Mouse (Mus musculus): Measurements from ENCODE around the gene Sorcs2. TPM values are rescaled to one million over a fixed set of nuclear protein-coding genes. Genes with fewer than 3 reads are reported as not detected.
A peak's percentile ranks its signal among the peaks of the same experiment; 100 is the strongest.
"Not testable (repeated sequence)": the region's sequence is repeated elsewhere in the genome, so short reads cannot be mapped to it uniquely, and the experiment has no call there.

Gene Sorcs2
- total RNA-seq, 2 experiments from 2014 or later, result 8.3 to 8.7 TPM

GRCm38 (mm10) chr5:36396011-36396410, 1.9 kb downstream of the Sorcs2 start:
- DNase-seq, result peak; percentile 84
- intact Hi-C loops (cut with DNase I; ENCODE audit: low total_unique reads), result loop anchor here (2.0 to 10.0 kb wide), 4 partner anchors 71 to 414 kb away; no protein-coding TSS in a partner anchor

- intact Hi-C loops (cut with DNase I; ENCODE audit: low total_unique reads), result loop anchor here (5.0 to 10.0 kb wide), 3 partner anchors 250 to 413 kb away; no protein-coding TSS in a partner anchor
- DNase-seq, result no peak
Measured at GRCm38 (mm10) chr5:36394840-36395515, 3.0 kb downstream of the Sorcs2 start.

GRCm38 (mm10) chr5:36391751-36392150, 6.2 kb downstream of the Sorcs2 start:
- intact Hi-C loops (cut with DNase I; ENCODE audit: low total_unique reads), result loop anchor here (10.0 kb wide), 1 partner anchor 247 kb away; no protein-coding TSS in a partner anchor
- no peak for DNase-seq

GRCm38 (mm10) chr5:36390591-36390927, 7.4 kb downstream of the Sorcs2 start:
- intact Hi-C loops (cut with DNase I; ENCODE audit: low total_unique reads), result loop anchor here (10.0 kb wide), 1 partner anchor 246 kb away; no protein-coding TSS in a partner anchor
- DNase-seq, result not testable (repeated sequence)

GRCm38 (mm10) chr5:36389731-36390590, 8.0 kb downstream of the Sorcs2 start:
- DNase-seq, result no peak
- intact Hi-C loops (cut with DNase I; ENCODE audit: low total_unique reads), result loop anchor here (10.0 kb wide), 1 partner anchor 245 kb away; no protein-coding TSS in a partner anchor

- DNase-seq, result peak; percentile 58
- intact Hi-C loops (cut with DNase I; ENCODE audit: low total_unique reads), result no loop called here
Measured at GRCm38 (mm10) chr5:36385062-36385461, 12.9 kb downstream of the Sorcs2 start.

- DNase-seq, result no peak
- intact Hi-C loops (cut with DNase I; ENCODE audit: low total_unique reads), result no loop called here
Measured at GRCm38 (mm10) chr5:36383431-36383830, 14.5 kb downstream of the Sorcs2 start.

- intact Hi-C loops (cut with DNase I; ENCODE audit: low total_unique reads), result no loop called here
- DNase-seq, result no peak
Measured at GRCm38 (mm10) chr5:36382721-36383120, 15.2 kb downstream of the Sorcs2 start.

- intact Hi-C loops (cut with DNase I; ENCODE audit: low total_unique reads), result no loop called here
- DNase-seq, result no peak
Measured at GRCm38 (mm10) chr5:36382134-36382693, 15.7 kb downstream of the Sorcs2 start.

- peak; percentile 62 for DNase-seq
- intact Hi-C loops (cut with DNase I; ENCODE audit: low total_unique reads), result no loop called here
Measured at GRCm38 (mm10) chr5:36379938-36380511, 17.9 kb downstream of the Sorcs2 start.

GRCm38 (mm10) chr5:36378370-36378738, 19.6 kb downstream of the Sorcs2 start:
- no peak for DNase-seq
- intact Hi-C loops (cut with DNase I; ENCODE audit: low total_unique reads), result no loop called here

GRCm38 (mm10) chr5:36377456-36378369, 20.2 kb downstream of the Sorcs2 start:
- peak; percentile 72 for DNase-seq
- intact Hi-C loops (cut with DNase I; ENCODE audit: low total_unique reads), result no loop called here

- intact Hi-C loops (cut with DNase I; ENCODE audit: low total_unique reads), result no loop called here
- DNase-seq, result no peak
Measured at GRCm38 (mm10) chr5:36375886-36376285, 22.1 kb downstream of the Sorcs2 start.

GRCm38 (mm10) chr5:36374221-36375050, 23.5 kb downstream of the Sorcs2 start:
- DNase-seq, result no peak
- intact Hi-C loops (cut with DNase I; ENCODE audit: low total_unique reads), result no loop called here

- no peak for DNase-seq
Measured at GRCm38 (mm10) chr5:36373246-36373891, 24.6 kb downstream of the Sorcs2 start.

GRCm38 (mm10) chr5:36371731-36372130, 26.2 kb downstream of the Sorcs2 start:
- intact Hi-C loops (cut with DNase I; ENCODE audit: low total_unique reads), result no loop called here

More at GRCm38 (mm10) chr5:36373246-36373891, 24.6 kb downstream of the Sorcs2 start:
- intact Hi-C loops (cut with DNase I; ENCODE audit: low total_unique reads), result no loop called here

GRCm38 (mm10) chr5:36369261-36369684, 28.7 kb downstream of the Sorcs2 start:
- intact Hi-C loops (cut with DNase I; ENCODE audit: low total_unique reads), result no loop called here
- no peak for DNase-seq

More at GRCm38 (mm10) chr5:36371731-36372130, 26.2 kb downstream of the Sorcs2 start:
- DNase-seq, result no peak

Data from gastrocnemius, postnatal 14 days (tissue).